Mouse (Mus musculus): ENCODE measurements around the gene Larp1.

Gene Larp1

GRCm38 (mm10) chr11:58024671-58025070 is 15.8 kb downstream of the Larp1 start:
- H3K27me3 ChIP-seq (ENCODE audit: insufficient read depth, low read length) = no peaks in the 10 kb centered on the region
- no peaks in the 10 kb centered on the region for H3K9me3 ChIP-seq (ENCODE audit: low read length)
- no peak overlapping the region for H3K4me3 ChIP-seq (replicated peaks; ENCODE audit: low read length)
- no peak for TF ChIP-seq NANOG (IDR thresholded peaks at IDR 0.05; ENCODE audit: borderline replicate concordance, low read length)
- TF ChIP-seq POU5F1 (IDR thresholded peaks at IDR 0.05; ENCODE audit: borderline replicate concordance, low read length) = no peak
- TF ChIP-seq CTCF (conservative IDR thresholded peaks at IDR 0.05; ENCODE audit: low read length) = no peak
- H3K4me1 ChIP-seq (replicated peaks; ENCODE audit: low read depth, low read length) = peaks cover 94% of the 10 kb centered on the region
- H3K36me3 ChIP-seq (ENCODE audit: insufficient read depth, low read length) = peaks cover 44% of the 10 kb centered on the region

DNA sequence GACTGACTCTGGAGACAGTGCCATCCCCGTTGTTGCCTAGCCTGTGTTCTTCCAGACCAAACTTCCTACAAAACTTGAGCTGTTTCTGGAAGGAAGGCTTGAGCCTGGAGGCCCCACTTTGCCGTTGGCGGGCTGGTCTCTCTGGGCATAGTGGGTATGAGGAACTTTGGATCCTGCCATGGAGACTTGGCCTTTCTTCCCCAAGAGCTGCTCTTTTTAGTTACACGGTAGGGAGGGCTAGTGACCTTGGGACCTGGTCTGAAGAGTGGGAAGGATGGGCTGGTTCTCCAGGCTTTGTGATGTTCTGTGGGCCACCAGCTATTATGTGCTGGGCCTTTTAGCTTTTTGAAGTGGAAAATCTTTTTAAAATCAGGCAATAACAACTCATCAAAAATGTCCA is 17.0 kb downstream of the Larp1 start:
- no peaks in the 10 kb centered on the region for H3K27me3 ChIP-seq (ENCODE audit: insufficient read depth, low read length)
- no peak for TF ChIP-seq CTCF (conservative IDR thresholded peaks at IDR 0.05; ENCODE audit: low read length)
- no peak for TF ChIP-seq NANOG (IDR thresholded peaks at IDR 0.05; ENCODE audit: borderline replicate concordance, low read length)
- no peak for TF ChIP-seq POU5F1 (IDR thresholded peaks at IDR 0.05; ENCODE audit: borderline replicate concordance, low read length)
- no peaks in the 10 kb centered on the region for H3K9me3 ChIP-seq (ENCODE audit: low read length)
- H3K4me3 ChIP-seq (replicated peaks; ENCODE audit: low read length) = no peak overlapping the region
- H3K36me3 ChIP-seq (ENCODE audit: insufficient read depth, low read length) = peaks cover 43% of the 10 kb centered on the region
- peaks cover 94% of the 10 kb centered on the region for H3K4me1 ChIP-seq (replicated peaks; ENCODE audit: low read depth, low read length)

DNA sequence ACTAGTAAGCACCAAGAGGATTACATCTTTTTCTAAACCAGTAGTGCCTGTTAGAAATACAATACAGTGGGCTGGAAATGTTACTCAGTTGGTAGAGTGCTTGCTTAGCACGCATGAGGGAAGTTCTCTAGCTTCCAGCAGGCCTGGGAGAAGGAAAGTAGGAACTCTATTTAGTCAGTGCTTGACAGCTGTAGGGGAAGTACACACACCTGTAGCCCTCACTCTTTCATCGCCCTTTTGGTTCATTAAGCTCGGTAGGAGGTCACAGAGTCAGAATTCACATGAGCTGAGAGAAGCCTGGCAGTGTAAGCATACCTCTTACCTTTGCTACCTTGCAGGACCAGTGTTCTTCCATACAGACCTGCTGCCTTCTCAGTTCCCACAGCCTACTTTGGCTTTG is 17.5 kb downstream of the Larp1 start:
- peaks cover 94% of the 10 kb centered on the region for H3K4me1 ChIP-seq (replicated peaks; ENCODE audit: low read depth, low read length)
- H3K4me3 ChIP-seq (replicated peaks; ENCODE audit: low read length) = no peak overlapping the region
- H3K27me3 ChIP-seq (ENCODE audit: insufficient read depth, low read length) = no peaks in the 10 kb centered on the region
- peaks cover 43% of the 10 kb centered on the region for H3K36me3 ChIP-seq (ENCODE audit: insufficient read depth, low read length)
- no peaks in the 10 kb centered on the region for H3K9me3 ChIP-seq (ENCODE audit: low read length)
- TF ChIP-seq CTCF (conservative IDR thresholded peaks at IDR 0.05; ENCODE audit: low read length) (no peak), POU5F1 (IDR thresholded peaks at IDR 0.05; ENCODE audit: borderline replicate concordance, low read length) (no peak), NANOG (IDR thresholded peaks at IDR 0.05; ENCODE audit: borderline replicate concordance, low read length) (no peak)

DNA sequence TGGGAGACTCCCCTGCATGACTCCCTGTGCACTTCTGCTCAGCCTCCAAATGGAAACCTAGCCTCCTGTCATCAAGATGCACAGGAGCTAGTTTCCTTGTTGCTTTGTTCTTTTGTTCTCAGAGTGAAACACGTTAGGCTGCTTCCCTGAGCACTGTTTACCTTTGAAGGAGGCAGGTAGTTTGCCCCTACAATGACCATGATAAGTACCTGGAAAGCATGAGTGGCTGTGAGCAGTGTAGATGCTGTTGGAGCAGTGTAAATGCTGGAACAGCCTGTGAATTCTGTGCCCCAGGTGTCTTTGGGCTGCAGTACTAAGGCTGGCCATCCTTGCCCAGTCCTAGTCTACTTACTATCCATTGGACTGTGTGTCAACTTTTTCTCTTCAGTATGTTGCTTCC is 18.0 kb downstream of the Larp1 start:
- TF ChIP-seq POU5F1 (IDR thresholded peaks at IDR 0.05; ENCODE audit: borderline replicate concordance, low read length) (no peak), CTCF (conservative IDR thresholded peaks at IDR 0.05; ENCODE audit: low read length) (no peak), NANOG (IDR thresholded peaks at IDR 0.05; ENCODE audit: borderline replicate concordance, low read length) (no peak)
- Histone ChIP-seq H3K9me3 (ENCODE audit: low read length) (no peaks in the 10 kb centered on the region), H3K4me3 (replicated peaks; ENCODE audit: low read length) (0 out of 2 replicates have a peak overlapping the region, but pooled peaks have one; percentile 3), H3K4me1 (replicated peaks; ENCODE audit: low read depth, low read length) (peaks cover 94% of the 10 kb centered on the region), H3K27me3 (ENCODE audit: insufficient read depth, low read length) (no peaks in the 10 kb centered on the region), H3K36me3 (ENCODE audit: insufficient read depth, low read length) (peaks cover 41% of the 10 kb centered on the region)

DNA sequence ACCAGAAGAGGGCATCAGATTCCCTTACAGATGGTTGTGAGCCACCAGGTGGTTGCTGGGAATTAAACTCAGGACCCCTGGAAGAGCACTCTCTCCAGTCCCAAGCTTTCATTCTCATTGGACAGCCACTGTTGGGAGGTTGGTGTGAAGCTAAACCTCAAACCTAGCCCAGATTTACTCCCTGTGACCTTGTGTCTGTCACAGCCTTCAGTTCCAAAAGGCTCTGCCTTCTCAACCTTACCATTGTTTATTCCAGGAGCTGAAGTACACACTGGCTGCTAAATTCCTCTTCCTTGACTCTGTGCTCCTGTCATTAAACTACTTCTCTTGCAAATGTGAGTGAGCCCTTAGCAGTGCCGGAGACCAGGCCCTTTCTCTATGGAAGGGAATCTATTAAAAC is 20.1 kb downstream of the Larp1 start:
- H3K27me3 ChIP-seq (ENCODE audit: insufficient read depth, low read length) = no peaks in the 10 kb centered on the region
- H3K4me1 ChIP-seq (replicated peaks; ENCODE audit: low read depth, low read length) = peaks cover 98% of the 10 kb centered on the region
- H3K9me3 ChIP-seq (ENCODE audit: low read length) = no peaks in the 10 kb centered on the region
- TF ChIP-seq NANOG (IDR thresholded peaks at IDR 0.05; ENCODE audit: borderline replicate concordance, low read length) = no peak
- TF ChIP-seq POU5F1 (IDR thresholded peaks at IDR 0.05; ENCODE audit: borderline replicate concordance, low read length) = no peak
- TF ChIP-seq CTCF (conservative IDR thresholded peaks at IDR 0.05; ENCODE audit: low read length) = no peak
- H3K4me3 ChIP-seq (replicated peaks; ENCODE audit: low read length) = no peak overlapping the region
- peaks cover 37% of the 10 kb centered on the region for H3K36me3 ChIP-seq (ENCODE audit: insufficient read depth, low read length)

GRCm38 (mm10) chr11:58029869-58030268 is 21.0 kb downstream of the Larp1 start:
- Histone ChIP-seq H3K27me3 (ENCODE audit: insufficient read depth, low read length) (no peaks in the 10 kb centered on the region), H3K4me1 (replicated peaks; ENCODE audit: low read depth, low read length) (peaks cover 98% of the 10 kb centered on the region), H3K36me3 (ENCODE audit: insufficient read depth, low read length) (peaks cover 32% of the 10 kb centered on the region), H3K9me3 (ENCODE audit: low read length) (no peaks in the 10 kb centered on the region), H3K4me3 (replicated peaks; ENCODE audit: low read length) (0 out of 2 replicates have a peak overlapping the region, but pooled peaks have one; percentile 13)
- no peak for TF ChIP-seq POU5F1 (IDR thresholded peaks at IDR 0.05; ENCODE audit: borderline replicate concordance, low read length)
- TF ChIP-seq NANOG (IDR thresholded peaks at IDR 0.05; ENCODE audit: borderline replicate concordance, low read length) = no peak
- TF ChIP-seq CTCF (conservative IDR thresholded peaks at IDR 0.05; ENCODE audit: low read length) = no peak

DNA sequence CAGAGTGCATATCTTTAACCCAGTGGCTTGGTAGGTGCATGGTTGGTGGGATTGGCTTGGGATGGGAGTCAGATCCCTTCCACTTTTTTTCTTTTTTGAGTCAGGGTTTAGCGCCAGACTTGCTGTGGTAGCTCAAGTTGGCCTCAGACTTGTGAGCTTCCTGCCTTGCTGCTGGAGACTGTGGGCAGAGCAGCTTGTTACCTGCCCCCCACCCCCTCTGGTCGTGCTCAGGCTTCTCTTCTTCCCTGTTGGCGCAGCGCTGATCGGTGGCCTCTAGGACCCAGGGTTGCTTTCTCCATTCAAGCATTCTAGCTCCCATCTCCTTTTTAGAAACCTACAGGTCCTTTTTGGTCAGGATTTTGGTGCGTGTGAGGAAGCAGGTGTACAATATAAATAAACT is 22.3 kb downstream of the Larp1 start:
- Histone ChIP-seq H3K4me1 (replicated peaks; ENCODE audit: low read depth, low read length) (peaks cover 97% of the 10 kb centered on the region), H3K4me3 (replicated peaks; ENCODE audit: low read length) (peak overlapping the region; percentile 37), H3K27me3 (ENCODE audit: insufficient read depth, low read length) (no peaks in the 10 kb centered on the region), H3K36me3 (ENCODE audit: insufficient read depth, low read length) (peaks cover 31% of the 10 kb centered on the region), H3K9me3 (ENCODE audit: low read length) (no peaks in the 10 kb centered on the region)
- TF ChIP-seq NANOG (IDR thresholded peaks at IDR 0.05; ENCODE audit: borderline replicate concordance, low read length) = no peak
- TF ChIP-seq POU5F1 (IDR thresholded peaks at IDR 0.05; ENCODE audit: borderline replicate concordance, low read length) = no peak
- no peak for TF ChIP-seq CTCF (conservative IDR thresholded peaks at IDR 0.05; ENCODE audit: low read length)

DNA sequence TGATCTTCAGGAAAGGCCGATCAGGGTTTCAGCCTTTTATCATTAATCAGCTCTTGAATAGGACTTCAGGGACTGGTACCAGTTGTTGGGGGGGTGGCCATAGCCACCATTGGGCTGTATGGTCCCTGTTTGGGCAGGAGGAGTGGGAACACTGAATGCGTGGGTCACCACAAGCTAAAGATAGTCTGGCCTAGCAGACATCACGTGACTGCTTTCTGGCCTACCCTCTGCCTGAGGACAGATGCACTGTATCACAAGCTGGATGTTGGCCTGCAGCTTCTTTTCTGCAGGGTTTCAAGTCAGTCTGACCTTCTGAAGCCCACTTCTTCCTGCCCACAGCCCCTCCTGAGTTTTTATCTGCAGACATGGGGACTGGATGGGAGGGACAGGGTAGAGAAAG is 24.8 kb downstream of the Larp1 start:
- no peaks in the 10 kb centered on the region for H3K27me3 ChIP-seq (ENCODE audit: insufficient read depth, low read length)
- H3K4me3 ChIP-seq (replicated peaks; ENCODE audit: low read length) = no peak overlapping the region
- H3K4me1 ChIP-seq (replicated peaks; ENCODE audit: low read depth, low read length) = peaks cover 95% of the 10 kb centered on the region
- peaks cover 23% of the 10 kb centered on the region for H3K36me3 ChIP-seq (ENCODE audit: insufficient read depth, low read length)
- no peaks in the 10 kb centered on the region for H3K9me3 ChIP-seq (ENCODE audit: low read length)
- no peak for TF ChIP-seq NANOG (IDR thresholded peaks at IDR 0.05; ENCODE audit: borderline replicate concordance, low read length)
- TF ChIP-seq CTCF (conservative IDR thresholded peaks at IDR 0.05; ENCODE audit: low read length) = no peak
- TF ChIP-seq POU5F1 (IDR thresholded peaks at IDR 0.05; ENCODE audit: borderline replicate concordance, low read length) = no peak

GRCm38 (mm10) chr11:58039027-58039426 is 30.2 kb downstream of the Larp1 start:
- Histone ChIP-seq H3K4me3 (replicated peaks; ENCODE audit: low read length) (no peak overlapping the region), H3K27me3 (ENCODE audit: insufficient read depth, low read length) (no peaks in the 10 kb centered on the region), H3K9me3 (ENCODE audit: low read length) (no peaks in the 10 kb centered on the region), H3K4me1 (replicated peaks; ENCODE audit: low read depth, low read length) (peaks cover 95% of the 10 kb centered on the region), H3K36me3 (ENCODE audit: insufficient read depth, low read length) (peaks cover 52% of the 10 kb centered on the region)
- TF ChIP-seq CTCF (conservative IDR thresholded peaks at IDR 0.05; ENCODE audit: low read length) (peak; percentile 68), NANOG (IDR thresholded peaks at IDR 0.05; ENCODE audit: borderline replicate concordance, low read length) (no peak)

Measured in E14TG2a.4 (cell line).